Mouse (Mus musculus) MEL (cell line): ENCODE data around the gene Aaed1. TPM values are rescaled to one million over a fixed set of nuclear protein-coding genes. Genes with fewer than 3 reads are reported as not detected.

ENCODE experiments used
- DNase-seq: peaks from one replicate; pipeline ENCODE4 v3.0.0; 2011; ENCODE audit warnings: low read depth, low spot score
- H3K27ac ChIP-seq: 2 replicates; pipeline ENCODE4 v1.5.1; 2012; ENCODE audit warnings: low read depth, mild to moderate bottlenecking, control low read depth, low read length, moderate library complexity; ENCODE audit not compliant: control insufficient read depth
- H3K27me3 ChIP-seq, 2 experiments: fragments of 150-350 bp in 1 of 2; sonication (generic) in 1 of 2; 2 replicates each; pipeline ENCODE4 v1.6.1; 2012; ENCODE audit warnings: low read length in 2 of 2, mild to moderate bottlenecking in 2 of 2, improper control_type of control experiment in 1 of 2, moderate library complexity in 1 of 2; ENCODE audit not compliant: insufficient read depth in 2 of 2, control insufficient read depth in 1 of 2
- H3K36me3 ChIP-seq, 2 experiments: 2 replicates each; pipeline ENCODE4 v1.6.1; 2012 to 2014; ENCODE audit warnings: low read length in 2 of 2, improper control_type of control experiment in 1 of 2, inconsistent platforms in 1 of 2, mild to moderate bottlenecking in 1 of 2; ENCODE audit not compliant: insufficient read depth in 2 of 2, control insufficient read depth in 1 of 2
- H3K4me1 ChIP-seq, 2 experiments: fragments of 150-350 bp in 1 of 2; sonication (generic) in 1 of 2; 2 replicates each; pipeline ENCODE4 v1.6.1; 2012; ENCODE audit warnings: low read length in 2 of 2, improper control_type of control experiment in 1 of 2, mild to moderate bottlenecking in 1 of 2; ENCODE audit not compliant: insufficient read depth in 2 of 2, control insufficient read depth in 1 of 2
- H3K4me3 ChIP-seq, 2 experiments: fragments of 150-350 bp in 1 of 2; sonication (generic) in 1 of 2; 2 replicates each; pipeline ENCODE4 v1.5.1; 2012; ENCODE audit warnings: low read depth in 2 of 2, low read length in 2 of 2, mild to moderate bottlenecking in 2 of 2, moderate library complexity in 2 of 2, control low read depth in 1 of 2, improper control_type of control experiment in 1 of 2; ENCODE audit not compliant: control insufficient read depth in 1 of 2, insufficient read depth in 1 of 2
- H3K79me2 ChIP-seq: 2 replicates; pipeline ENCODE4 v1.6.1; 2012; ENCODE audit warnings: mild to moderate bottlenecking, low read length, moderate library complexity; ENCODE audit not compliant: control insufficient read depth, poor library complexity, insufficient read depth
- H3K9ac ChIP-seq: 2 replicates; pipeline ENCODE4 v1.6.1; 2012; ENCODE audit warnings: low read depth, mild to moderate bottlenecking, control low read depth, low read length, moderate library complexity; ENCODE audit not compliant: control insufficient read depth, poor library complexity, severe bottlenecking
- H3K9me3 ChIP-seq: fragments of 150-350 bp; sonication (generic); replicated peaks from 2 replicates; pipeline ENCODE4 v1.6.1; 2012; ENCODE audit warnings: mild to moderate bottlenecking, low read length, improper control_type of control experiment, moderate library complexity; ENCODE audit not compliant: insufficient read depth
- CHD2 ChIP-seq: IDR thresholded peaks from 2 replicates; pipeline ENCODE4 v1.6.1; 2011; ENCODE audit warnings: low read length, improper control_type of control experiment
- CTCF ChIP-seq, 3 experiments: IDR thresholded peaks in 2 of 3; conservative IDR thresholded peaks in 1 of 3; 2 replicates each; pipeline ENCODE4 v1.5.1; 2011 to 2012; ENCODE audit warnings: low read length in 3 of 3, low read depth in 2 of 3, mild to moderate bottlenecking in 2 of 3, improper control_type of control experiment in 1 of 3, inconsistent platforms in 1 of 3, mixed read lengths in 1 of 3, moderate library complexity in 1 of 3; ENCODE audit not compliant: control insufficient read depth in 1 of 3, insufficient read depth in 1 of 3, poor library complexity in 1 of 3, severe bottlenecking in 1 of 3
- E2F4 ChIP-seq: IDR thresholded peaks from 2 replicates; pipeline ENCODE4 v1.6.1; 2011; ENCODE audit warnings: low read depth, low read length, improper control_type of control experiment, borderline replicate concordance
- EP300 ChIP-seq, 2 experiments: IDR thresholded peaks; 2 replicates each; pipeline ENCODE4 v1.6.1; 2011; ENCODE audit warnings: improper control_type of control experiment in 2 of 2, low read length in 2 of 2, low read depth in 1 of 2, mild to moderate bottlenecking in 1 of 2
- GATA1 ChIP-seq: IDR thresholded peaks from 2 replicates; pipeline ENCODE4 v1.6.1; 2011; ENCODE audit warnings: low read depth, low read length, improper control_type of control experiment
- HCFC1 ChIP-seq: IDR thresholded peaks from 2 replicates; pipeline ENCODE4 v1.6.1; 2012; ENCODE audit warnings: low read depth, mild to moderate bottlenecking, inconsistent platforms, low read length, improper control_type of control experiment, moderate library complexity
- KAT2A ChIP-seq: conservative IDR thresholded peaks from 2 replicates; pipeline ENCODE4 v1.6.1; 2012; ENCODE audit warnings: low read depth, low read length, improper control_type of control experiment, inconsistent platforms
- MAFK ChIP-seq: IDR thresholded peaks from 2 replicates; pipeline ENCODE4 v1.6.1; 2011; ENCODE audit warnings: low read depth, mild to moderate bottlenecking, low read length, improper control_type of control experiment, borderline replicate concordance
- MAX ChIP-seq: IDR thresholded peaks from 2 replicates; pipeline ENCODE4 v1.6.1; 2011; ENCODE audit warnings: low read length, improper control_type of control experiment
- MAZ ChIP-seq: IDR thresholded peaks from 2 replicates; pipeline ENCODE4 v1.6.1; 2012; ENCODE audit warnings: low read depth, mild to moderate bottlenecking, inconsistent platforms, low read length, improper control_type of control experiment
- MXI1 ChIP-seq: IDR thresholded peaks from 2 replicates; pipeline ENCODE4 v1.6.1; 2011; ENCODE audit warnings: mild to moderate bottlenecking, low read depth, low read length, improper control_type of control experiment
- POLR2A ChIP-seq, 2 experiments: IDR thresholded peaks; 2 replicates each; pipeline ENCODE4 v1.6.1; 2011 to 2012; ENCODE audit warnings: low read length in 2 of 2, mild to moderate bottlenecking in 2 of 2, control low read depth in 1 of 2, improper control_type of control experiment in 1 of 2, low read depth in 1 of 2, moderate library complexity in 1 of 2; ENCODE audit not compliant: control insufficient read depth in 1 of 2, insufficient read depth in 1 of 2, poor library complexity in 1 of 2
- RAD21 ChIP-seq: IDR thresholded peaks from 2 replicates; pipeline ENCODE4 v1.6.1; 2011; ENCODE audit warnings: mild to moderate bottlenecking, low read depth, low read length, improper control_type of control experiment
- RCOR1 ChIP-seq: IDR thresholded peaks from 2 replicates; pipeline ENCODE4 v1.6.1; 2012; ENCODE audit warnings: low read depth, mild to moderate bottlenecking, inconsistent platforms, low read length, improper control_type of control experiment
- SIN3A ChIP-seq: IDR thresholded peaks from 2 replicates; pipeline ENCODE4 v1.6.1; 2012; ENCODE audit warnings: low read length, improper control_type of control experiment, inconsistent platforms
- TAL1 ChIP-seq: IDR thresholded peaks from 2 replicates; pipeline ENCODE4 v1.6.1; 2012; ENCODE audit warnings: mild to moderate bottlenecking, inconsistent platforms, low read length, moderate library complexity, mixed read lengths
- TBP ChIP-seq: IDR thresholded peaks from 2 replicates; pipeline ENCODE4 v1.8.0; 2011; ENCODE audit warnings: low read depth, low read length, improper control_type of control experiment
- ZMIZ1 ChIP-seq: IDR thresholded peaks from 2 replicates; pipeline ENCODE4 v1.6.1; 2012; ENCODE audit warnings: low read depth, mild to moderate bottlenecking, inconsistent platforms, low read length, improper control_type of control experiment, moderate library complexity
- ZNF384 ChIP-seq: IDR thresholded peaks from 2 replicates; pipeline ENCODE4 v1.6.1; 2012; ENCODE audit warnings: low read depth, mild to moderate bottlenecking, inconsistent platforms, low read length, improper control_type of control experiment
- polyA plus RNA-seq, 2 experiments: library from polyadenylated mRNA; stranded (reverse) in 1 of 2; unstranded in 1 of 2; fragments of >175 nt in 1 of 2; fragments of >200 nt in 1 of 2; gene quantifications; 2 replicates each; pipeline versions ENCODE4 v1.2.1 to v1.2.4; 2012; ENCODE audit warnings: low replicate concordance in 2 of 2, low read depth in 1 of 2; ENCODE audit not compliant: insufficient read length in 2 of 2, insufficient read depth in 1 of 2, missing spikeins in 1 of 2
- total RNA-seq: library from RNA; depleted of rRNA; stranded (reverse); fragments of 300-350 nt; gene quantifications from 2 replicates; pipeline ENCODE4 v1.2.3, GENCODE M21; 2012

The Aaed1 gene
- total and polyA plus RNA-seq, 3 experiments, result 4.2 to 190 (median 13.5) TPM

- no peak overlapping the region for H3K4me3 ChIP-seq
- no peak overlapping the region for H3K9ac ChIP-seq
- TF ChIP-seq CTCF (IDR thresholded peaks at IDR 0.05 in 2 of 3, conservative IDR thresholded peaks at IDR 0.05 in 1 of 3; ENCODE audit: control insufficient read depth in 1 of 3, insufficient read depth in 1 of 3, low read depth in 2 of 3, low read length in 3 of 3, poor library complexity in 1 of 3, severe bottlenecking in 1 of 3) (no peak), E2F4 (no peak), RAD21 (no peak), ZNF384 (no peak), MXI1 (no peak), TBP (no peak), CHD2 (no peak), ZMIZ1 (no peak), KAT2A (no peak), MAFK (no peak), RCOR1 (no peak), MAX (no peak), SIN3A (no peak), HCFC1 (no peak)
- H3K36me3 ChIP-seq, result 0 out of 4 replicates have a peak, but pooled peaks cover 0 to 2% of the 10 kb centered on the region in 2 experiments
- no peaks in the 10 kb centered on the region; the same call in 1 of the 2 replicates for H3K79me2 ChIP-seq
- no peak for DNase-seq
- H3K27me3 ChIP-seq, result no peaks in the 10 kb centered on the region
- H3K27ac ChIP-seq, result no peak overlapping the region
- H3K4me1 ChIP-seq, result peaks cover 0 to 3% of the 10 kb centered on the region in 2 experiments; a peak in 1 of 4 replicates
- no peaks in the 10 kb centered on the region for H3K9me3 ChIP-seq
Measured at GRCm38 (mm10) chr13:64314041-64314440, 1.5 kb upstream of the Aaed1 start.

- no peak for DNase-seq
- no peaks in the 10 kb centered on the region; the same call in 1 of the 2 replicates for H3K79me2 ChIP-seq
- H3K36me3 ChIP-seq, result peaks cover 0 to 2% of the 10 kb centered on the region in 2 experiments; a peak in 1 of 4 replicates
- peak overlapping the region; percentile 11; the same call in 1 of the 2 replicates for H3K27ac ChIP-seq
- peaks cover 0 to 3% of the 10 kb centered on the region in 2 experiments; a peak in 1 of 4 replicates for H3K4me1 ChIP-seq
- H3K27me3 ChIP-seq, result no peaks in the 10 kb centered on the region
- peak overlapping the region; percentile 23 for H3K9ac ChIP-seq
- no peaks in the 10 kb centered on the region for H3K9me3 ChIP-seq
- H3K4me3 ChIP-seq, result peak overlapping the region; percentile 53 to 93
- TF ChIP-seq TBP (0 out of 2 replicates have a peak, but pooled peaks have one; percentile 5), GATA1 (0 out of 2 replicates have a peak, but pooled peaks have one; percentile 40), TAL1 (no peak; the same call in 1 of the 2 replicates), RCOR1 (no peak), EP300 (IDR thresholded peaks at IDR 0.05; ENCODE audit: low read depth in 1 of 2, low read length in 2 of 2) (no peak), MAZ (no peak), POLR2A (IDR thresholded peaks at IDR 0.05; ENCODE audit: control insufficient read depth in 1 of 2, insufficient read depth in 1 of 2, low read depth in 1 of 2, low read length in 2 of 2, poor library complexity in 1 of 2) (no peak)
Measured at GRCm38 (mm10) chr13:64312916-64313289, 393 bp upstream of the Aaed1 start.
